Mouse (Mus musculus) left cerebral cortex, postnatal 36 days (tissue): ENCODE data around the gene Cdkn1c. TPM values are rescaled to one million over a fixed set of nuclear protein-coding genes. Genes with fewer than 3 reads are reported as not detected.

Experiments used
- total RNA-seq, 2 experiments: library from RNA; stranded (reverse); gene quantifications; 2 replicates each; pipeline ENCODE4 v1.2.3; 2021

Gene Cdkn1c
- total RNA-seq, 2 experiments from 2014 or later = 11.9 to 14.2 TPM

Other genes with a start within 250 kb of the Cdkn1c start
- gene Slc22a18, start 12.7 kb upstream of the Cdkn1c start, total RNA-seq = under 1 TPM; 0.34 to 0.89 TPM
- not detected for gene Phlda2, start 42.1 kb upstream of the Cdkn1c start, total RNA-seq
- gene Nap1l4, start 88.1 kb upstream of the Cdkn1c start, total RNA-seq = 100 to 1,000 TPM; 110 to 117 TPM
- gene Cars, start 139.0 kb upstream of the Cdkn1c start, total RNA-seq = 10 to 100 TPM; 47.6 to 65.2 TPM
- gene Tnfrsf26, start 167.7 kb upstream of the Cdkn1c start, total RNA-seq = under 1 TPM in 1 of 2 experiments, not detected in 1; 0.11 TPM
- gene Tnfrsf22, start 188.6 kb upstream of the Cdkn1c start, total RNA-seq = 1 to 10 TPM in 1 of 2 experiments, under 1 TPM in 1; 0.84 to 1.8 TPM
- 1 to 10 TPM in 1 of 2 experiments, under 1 TPM in 1; 0.86 to 1.6 TPM for gene Tnfrsf23, start 224.8 kb upstream of the Cdkn1c start, total RNA-seq